In the genomic region with DNA sequence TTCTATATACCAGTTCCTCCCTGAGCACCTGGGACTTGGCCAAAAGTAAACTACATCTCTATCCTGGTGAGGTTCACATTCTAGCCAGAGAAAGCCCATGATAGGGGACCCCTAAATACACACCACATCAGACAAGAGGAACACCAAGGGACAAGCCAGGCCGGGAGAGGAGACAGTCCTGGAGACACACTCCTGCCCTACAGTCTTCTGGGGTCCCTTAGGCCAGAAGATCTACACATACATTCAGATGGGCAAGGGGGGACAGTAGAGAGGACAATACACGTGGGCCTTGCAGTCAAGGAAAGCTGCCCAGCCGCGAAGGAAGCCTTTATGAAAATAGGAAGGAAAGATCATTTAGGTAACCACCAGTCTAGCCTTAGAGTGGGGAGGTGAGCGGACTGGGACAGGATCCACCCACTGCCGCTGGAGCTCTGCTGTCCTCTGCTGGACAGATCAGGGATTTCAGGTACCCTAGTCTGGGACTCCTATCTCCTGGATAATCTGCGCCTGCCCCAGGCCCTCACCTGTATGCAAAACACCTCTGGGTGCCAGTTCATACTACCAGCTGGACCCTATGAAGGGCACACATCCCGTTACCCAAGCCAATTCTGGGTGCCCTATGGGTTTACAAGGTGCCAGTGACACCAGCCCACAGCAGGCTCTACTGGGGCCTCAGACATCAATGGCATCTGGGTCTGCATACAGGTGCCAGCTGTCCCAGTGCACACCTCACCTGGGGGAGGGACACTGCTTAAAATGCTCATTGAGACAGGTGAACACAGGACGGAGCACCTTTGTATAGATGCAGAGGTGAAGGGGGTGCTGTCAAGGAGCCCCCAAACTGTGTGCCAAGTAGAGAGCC, we compare ENCODE assay signal across 8 mouse cellular contexts. TPM values are rescaled to one million over a fixed set of nuclear protein-coding genes. Genes with fewer than 3 reads are reported as not detected.
A peak's percentile ranks its signal among the peaks of the same experiment; 100 is the strongest.
DNase-seq lines count a peak whose midpoint lies in the region; ATAC-seq lines count a peak whose summit lies in the region.

No protein-coding gene starts in this region.

- H3K4me2 ChIP-seq in limb, embryonic 12.5 days: no peak overlapping the region

- peak overlapping the region; percentile 40; the same call in 1 of the 2 replicates for H3K27ac ChIP-seq in embryonic facial prominence, embryonic 10.5 days (replicated peaks)
- H3K27ac ChIP-seq in limb, embryonic 12.5 days: no peak overlapping the region

- no peaks in the 10 kb centered on the region for H3K9me3 ChIP-seq in embryonic facial prominence, embryonic 10.5 days
- H3K9me3 ChIP-seq in limb, embryonic 12.5 days: no peaks in the 10 kb centered on the region

- peaks cover 24% of the 10 kb centered on the region for H3K27me3 ChIP-seq in embryonic facial prominence, embryonic 10.5 days (replicated peaks; ENCODE audit: low read depth, poor library complexity, severe bottlenecking)
- H3K27me3 ChIP-seq in limb, embryonic 12.5 days: peaks cover 7% of the 10 kb centered on the region; the same call in 1 of the 2 replicates
- no peaks in the 10 kb centered on the region for H3K27me3 ChIP-seq in splenic B cell, adult 2 months (ENCODE audit: control insufficient read depth, insufficient read depth, low read length, poor library complexity, severe bottlenecking)

- DNase-seq in 3134 (ENCODE audit: extremely low read depth, insufficient read length, low spot score): peak; percentile 52
- DNase-seq in adrenal gland, adult 8-10 months: peak; percentile 47
- peak; percentile 84 for DNase-seq in embryonic facial prominence, embryonic 10.5 days (ENCODE audit: low spot score)
- peak; percentile 80 to 92 for DNase-seq in heart, adult 18-20 months
- peak; percentile 81 to 91 for DNase-seq in kidney, adult 8-10 months
- DNase-seq in splenic B cell, adult 2 months (ENCODE audit: low read depth, low spot score): peak; percentile 77

- H3K9ac ChIP-seq in limb, embryonic 12.5 days (replicated peaks): no peak overlapping the region

- H3K4me1 ChIP-seq in embryonic facial prominence, embryonic 10.5 days: peaks cover 13% of the 10 kb centered on the region
- peaks cover 12% of the 10 kb centered on the region for H3K4me1 ChIP-seq in limb, embryonic 12.5 days (replicated peaks)

- no peaks in the 10 kb centered on the region for H3K36me3 ChIP-seq in embryonic facial prominence, embryonic 10.5 days (replicated peaks)
- H3K36me3 ChIP-seq in limb, embryonic 12.5 days: no peaks in the 10 kb centered on the region
- no peaks in the 10 kb centered on the region for H3K36me3 ChIP-seq in splenic B cell, adult 2 months (ENCODE audit: control insufficient read depth, insufficient read depth, low read length, poor library complexity, severe bottlenecking)

- no peak overlapping the region; the same call in 1 of the 2 replicates for H3K4me3 ChIP-seq in embryonic facial prominence, embryonic 10.5 days
- no peak overlapping the region for H3K4me3 ChIP-seq in limb, embryonic 12.5 days (replicated peaks)

- ATAC-seq in limb, embryonic 12.5 days (ENCODE audit: insufficient number of reproducible peaks, insufficient read depth, low FRiP score, low TSS enrichment, low read depth): peak; percentile 76
- peak; percentile 54 for ATAC-seq in monocyte, adult 5-6 weeks (replicated peaks; ENCODE audit: insufficient number of reproducible peaks, low FRiP score, low TSS enrichment, poor library complexity, severe bottlenecking)

- WGBS in embryonic facial prominence, embryonic 10.5 days: 13% methylated on average over 9 of the region's 9 CpGs
- 14% methylated on average over 9 of the region's 9 CpGs for WGBS in limb, embryonic 12.5 days

RNA-seq across cellular contexts. Expression of gene 1810010D01Rik, which starts 35.2 kb away (rescaled TPM):
- 1 to 10 TPM in 1 of 4 experiments, under 1 TPM in 1, not detected in 2; 0.84 to 1.9 TPM for total RNA-seq in adrenal gland, adult 8-10 months (2022)
- polyA plus RNA-seq in embryonic facial prominence, embryonic 10.5 days (2016; fragmentation: Nextera tagmentation; extraction: Ambion mirVana): 0.72 TPM in 1 of 2 replicates, not detected in the other
- under 1 TPM in 1 of 2 experiments, not detected in 1; 0.57 TPM for total RNA-seq in heart, adult 18-20 months (2021)
- 0.41 TPM in 1 of 2 replicates, not detected in the other for polyA plus RNA-seq in limb, embryonic 12.5 days (2016; fragmentation: Nextera tagmentation; extraction: Ambion mirVana)
- 1.1 to 3.8 TPM in 2 of 3 replicates, not detected in the other for total RNA-seq in monocyte, adult 5-6 weeks (2017)

RNA-seq across cellular contexts. Expression of gene Tpcn2, which starts 40.7 kb away (rescaled TPM):
- total RNA-seq in adrenal gland, adult 8-10 months (2022): 10 to 100 TPM in 3 of 4 experiments, 1 to 10 TPM in 1; 8.0 to 34.6 (median 21.0) TPM
- polyA plus RNA-seq in embryonic facial prominence, embryonic 10.5 days (2016; fragmentation: Nextera tagmentation; extraction: Ambion mirVana): 6.5 TPM in 2 replicates
- 1 to 10 TPM; 1.7 to 3.4 TPM for total RNA-seq in heart, adult 18-20 months (2021)
- polyA plus RNA-seq in limb, embryonic 12.5 days (2016; fragmentation: Nextera tagmentation; extraction: Ambion mirVana): 9.1 and 10.2 TPM in 2 replicates
- 13.6 to 20.1 TPM (median 14.9 TPM) in 3 replicates for total RNA-seq in monocyte, adult 5-6 weeks (2017)

RNA-seq across cellular contexts. Expression of gene Mrgprf, which starts 57.5 kb away (rescaled TPM):
- 1 to 10 TPM in 3 of 4 experiments, under 1 TPM in 1; 0.91 to 3.0 (median 1.2) TPM for total RNA-seq in adrenal gland, adult 8-10 months (2022)
- 0.10 TPM in 1 of 2 replicates, not detected in the other for polyA plus RNA-seq in embryonic facial prominence, embryonic 10.5 days (2016; fragmentation: Nextera tagmentation; extraction: Ambion mirVana)
- total RNA-seq in heart, adult 18-20 months (2021): 1 to 10 TPM; 2.1 to 2.4 TPM
- 0.41 TPM in 1 of 2 replicates, not detected in the other for polyA plus RNA-seq in limb, embryonic 12.5 days (2016; fragmentation: Nextera tagmentation; extraction: Ambion mirVana)
- not detected in 3 replicates for total RNA-seq in monocyte, adult 5-6 weeks (2017)
